In the genomic region with DNA sequence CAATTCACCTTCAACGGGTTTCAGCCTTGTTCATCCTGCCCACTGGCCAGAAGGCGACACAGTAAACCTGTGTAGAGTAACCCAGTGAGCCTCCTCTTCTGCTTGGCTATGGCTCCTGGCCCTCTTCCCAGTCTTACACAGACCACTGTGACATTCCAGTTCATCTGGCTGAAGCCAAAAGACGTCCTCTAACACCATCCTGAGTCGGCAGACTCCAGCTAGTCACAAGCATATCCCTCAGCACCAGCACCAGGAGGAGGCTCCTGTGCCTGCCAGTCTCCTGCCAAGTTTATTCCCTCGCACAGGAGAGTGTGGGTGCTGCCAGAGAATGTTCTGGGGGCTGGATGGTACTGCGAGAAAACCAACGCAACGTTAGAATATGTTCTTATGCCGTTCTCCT, we compare ENCODE assay signal across 10 mouse cellular contexts.
DNase-seq lines count a peak whose midpoint lies in the region; ATAC-seq lines count a peak whose summit lies in the region.
"Had no signal": no experiment of that assay in that cellular context is flagged by ENCODE, and none has a peak within 500 bp of the region (broad histone marks: within the 10 kb centered on the region; RNA-seq: fewer than 3 reads in every experiment).

No protein-coding gene starts in this region.

- peak overlapping the region; percentile 26; the same call in 1 of the 2 replicates for H3K27ac ChIP-seq in forebrain, embryonic 15.5 days (replicated peaks)
- no peak overlapping the region for H3K27ac ChIP-seq in forebrain, embryonic 10.5 days
- H3K27ac ChIP-seq: kidney, embryonic 15.5 days had no signal

- H3K27me3 ChIP-seq in forebrain, embryonic 15.5 days, result no peaks in the 10 kb centered on the region
- H3K27me3 ChIP-seq in forebrain, embryonic 10.5 days (ENCODE audit: poor library complexity, severe bottlenecking), result no peaks in the 10 kb centered on the region
- H3K27me3 ChIP-seq: kidney, embryonic 15.5 days had no signal

- peaks cover 22% of the 10 kb centered on the region for H3K4me1 ChIP-seq in forebrain, embryonic 15.5 days
- no peaks in the 10 kb centered on the region for H3K4me1 ChIP-seq in forebrain, embryonic 10.5 days
- H3K4me1 ChIP-seq: kidney, embryonic 15.5 days had no signal

- no peaks in the 10 kb centered on the region for H3K36me3 ChIP-seq in forebrain, embryonic 15.5 days
- H3K36me3 ChIP-seq in forebrain, embryonic 10.5 days (replicated peaks), result no peaks in the 10 kb centered on the region
- H3K36me3 ChIP-seq: kidney, embryonic 15.5 days had no signal

- ATAC-seq in forebrain, embryonic 15.5 days (replicated peaks), result peak; percentile 79; the same call in 1 of the 2 replicates
- ATAC-seq in megakaryocyte-erythroid progenitor cell, adult 5-6 weeks (replicated peaks; ENCODE audit: low FRiP score, low TSS enrichment, poor library complexity, severe bottlenecking), result no peak
- ATAC-seq: liver, postnatal 0 days had no signal

- H3K4me3 ChIP-seq in forebrain, embryonic 15.5 days, result no peak overlapping the region
- no peak overlapping the region for H3K4me3 ChIP-seq in forebrain, embryonic 10.5 days
- H3K4me3 ChIP-seq: kidney, embryonic 15.5 days had no signal

- no peak for DNase-seq in forebrain, embryonic 10.5 days (ENCODE audit: extremely low spot score, low spot score)
- DNase-seq in 3134 (ENCODE audit: extremely low read depth, insufficient read length, low spot score) (peak; percentile 11), adipocyte (ENCODE audit: low spot score) (no peak), liver (no peak)
- DNase-seq in cerebellum, postnatal 10 days, result peak; percentile 93 to 94
- DNase-seq in left cerebral cortex, adult 11 months (ENCODE audit: low spot score), result peak; percentile 70
- DNase-seq: liver, postnatal 0 days had no signal

- no peak overlapping the region for H3K9ac ChIP-seq in forebrain, embryonic 15.5 days (replicated peaks)
- H3K9ac ChIP-seq: kidney, embryonic 15.5 days; liver, postnatal 0 days had no signal

- no peaks in the 10 kb centered on the region for H3K9me3 ChIP-seq in forebrain, embryonic 15.5 days
- H3K9me3 ChIP-seq in forebrain, embryonic 10.5 days, result peaks cover 3% of the 10 kb centered on the region; the same call in 1 of the 2 replicates
- H3K9me3 ChIP-seq: kidney, embryonic 15.5 days had no signal

- H3K4me2 ChIP-seq in forebrain, embryonic 15.5 days (replicated peaks), result no peak overlapping the region
- H3K4me2 ChIP-seq: kidney, embryonic 15.5 days had no signal

- 55% methylated on average over 9 of the region's 9 CpGs for WGBS in forebrain, embryonic 15.5 days
- 83% methylated on average over 9 of the region's 9 CpGs for whole genome bisulfite sequencing in forebrain, embryonic 10.5 days

Comparison
In these comparisons a context has a peak if more than half of its experiments do, and no peak if none do; other contexts are left out.
1. DNase-seq: peak in 3134 (single experiment), cerebellum, postnatal 10 days (2 of 2) and left cerebral cortex, adult 11 months (single experiment); none in forebrain, embryonic 10.5 days (single experiment), adipocyte (single experiment) and liver (single experiment).